Mouse (Mus musculus): ENCODE results near the gene Irs3. TPM values are rescaled to one million over a fixed set of nuclear protein-coding genes. Genes with fewer than 3 reads are reported as not detected.

The Irs3 gene
- total RNA-seq, 2 experiments from 2014 or later: 0.26 to 0.78 TPM

GRCm38 (mm10) chr5:137609292-137609691 lies 36.2 kb downstream of the Irs3 start:
- TF ChIP-seq CTCF (IDR thresholded peaks at IDR 0.05): no peak

GRCm38 (mm10) chr5:137608654-137609190 lies 36.8 kb downstream of the Irs3 start:
- no peak for TF ChIP-seq CTCF (IDR thresholded peaks at IDR 0.05)
- Histone ChIP-seq H3K4me3 (peak overlapping the region; percentile 72), H3K27ac (peak overlapping the region; percentile 88)
- intact Hi-C loops (cut with DNase I): no loop called here
- DNase-seq: no peak

More at GRCm38 (mm10) chr5:137609292-137609691, 36.2 kb downstream of the Irs3 start:
- peak overlapping the region; percentile 72 for H3K4me3 ChIP-seq
- no peak for DNase-seq
- intact Hi-C loops (cut with DNase I): no loop called here
- H3K27ac ChIP-seq: peak overlapping the region; percentile 88

- H3K4me3 ChIP-seq: peak overlapping the region; percentile 72
- intact Hi-C loops (cut with DNase I): no loop called here
- DNase-seq: no peak
- peak overlapping the region; percentile 88 for H3K27ac ChIP-seq
- no peak for TF ChIP-seq CTCF (IDR thresholded peaks at IDR 0.05)
Observed at GRCm38 (mm10) chr5:137607860-137608653, 37.5 kb downstream of the Irs3 start.

GRCm38 (mm10) chr5:137601365-137601729 lies 44.2 kb downstream of the Irs3 start:
- no peak for TF ChIP-seq CTCF (IDR thresholded peaks at IDR 0.05)
- peak overlapping the region; percentile 99 for H3K27ac ChIP-seq
- intact Hi-C loops (cut with DNase I): loop anchor here (1.0 to 5.0 kb wide), 3 partner anchors 27 to 99 kb away; partner anchors contain the start of genes Epo, Gnb2 and Pop7
- peak; percentile 69 for DNase-seq
- peak overlapping the region; percentile 82 for H3K4me3 ChIP-seq

- no peak for TF ChIP-seq CTCF (IDR thresholded peaks at IDR 0.05)
- intact Hi-C loops (cut with DNase I): loop anchor here (1.0 to 5.0 kb wide), 3 partner anchors 28 to 98 kb away; partner anchors contain the start of genes Epo, Gnb2 and Pop7
- peak; percentile 97 for DNase-seq
- Histone ChIP-seq H3K27ac (peak within 1 kb of the TSS; percentile 99), H3K4me3 (peak within 1 kb of the TSS; percentile 82)
Observed at GRCm38 (mm10) chr5:137600619-137601364, 44.7 kb downstream of the Irs3 start, which contains the start of gene Mospd3. TSS of gene Mospd3 (minus strand) at chr5:137601058.

- peak overlapping the region; percentile 99 for H3K27ac ChIP-seq
- peak overlapping the region; percentile 82 for H3K4me3 ChIP-seq
- intact Hi-C loops (cut with DNase I): loop anchor here (5.0 kb wide), 2 partner anchors 68 to 98 kb away; partner anchors contain the start of genes Epo, Gnb2 and Pop7
- no peak for TF ChIP-seq CTCF (IDR thresholded peaks at IDR 0.05)
- no peak for DNase-seq
Observed at GRCm38 (mm10) chr5:137600281-137600618, 45.3 kb downstream of the Irs3 start.

- intact Hi-C loops (cut with DNase I): no loop called here
- no peak for TF ChIP-seq CTCF (IDR thresholded peaks at IDR 0.05)
- Histone ChIP-seq H3K4me3 (peak overlapping the region; percentile 82), H3K27ac (peak overlapping the region; percentile 99)
- DNase-seq: no peak
Observed at GRCm38 (mm10) chr5:137599600-137599999, 45.9 kb downstream of the Irs3 start.

- no peak for TF ChIP-seq CTCF (IDR thresholded peaks at IDR 0.05)
- no peak for DNase-seq
- Histone ChIP-seq H3K4me3 (no peak overlapping the region), H3K27ac (no peak overlapping the region)
- intact Hi-C loops (cut with DNase I): no loop called here
Observed at GRCm38 (mm10) chr5:137598100-137598826, 47.3 kb downstream of the Irs3 start.

GRCm38 (mm10) chr5:137597625-137598024 lies 47.9 kb downstream of the Irs3 start:
- no peak overlapping the region for H3K27ac ChIP-seq
- no peak for TF ChIP-seq CTCF (IDR thresholded peaks at IDR 0.05)
- H3K4me3 ChIP-seq: no peak overlapping the region
- no peak for DNase-seq
- intact Hi-C loops (cut with DNase I): no loop called here

- Histone ChIP-seq H3K27ac (peak overlapping the region; percentile 46; the same call in 1 of the 2 replicates), H3K4me3 (peak overlapping the region; percentile 33)
- DNase-seq: no peak
- TF ChIP-seq CTCF (IDR thresholded peaks at IDR 0.05): no peak
- intact Hi-C loops (cut with DNase I): no loop called here
Observed at GRCm38 (mm10) chr5:137596601-137597261, 48.8 kb downstream of the Irs3 start.

GRCm38 (mm10) chr5:137595921-137596320 lies 49.6 kb downstream of the Irs3 start:
- intact Hi-C loops (cut with DNase I): no loop called here
- DNase-seq: no peak
- no peak for TF ChIP-seq CTCF (IDR thresholded peaks at IDR 0.05)
- Histone ChIP-seq H3K4me3 (no peak overlapping the region), H3K27ac (no peak overlapping the region)

Other genes starting within 250 kb of the Irs3 start
- gene Zan, start 168.7 kb downstream of the Irs3 start, total RNA-seq (2021): under 1 TPM in 1 of 2 experiments, not detected in 1; 0.03 TPM
- gene Pop7, start 143.2 kb downstream of the Irs3 start, total RNA-seq (2021): 10 to 100 TPM; 11.3 to 11.4 TPM
- 10 to 100 TPM; 20.9 to 24.7 TPM for gene Gigyf1, start 127.2 kb downstream of the Irs3 start, total RNA-seq (2021)
- gene Epo, start 112.5 kb downstream of the Irs3 start, total RNA-seq (2021): not detected
- 100 to 1,000 TPM; 118 to 148 TPM for gene Gnb2, start 112.2 kb downstream of the Irs3 start, total RNA-seq (2021)
- gene Actl6b, start 92.2 kb downstream of the Irs3 start, total RNA-seq (2021): not detected
- not detected for gene Tfr2, start 75.9 kb downstream of the Irs3 start, total RNA-seq (2021)
- gene Mospd3, start 44.7 kb downstream of the Irs3 start, total RNA-seq (2021): 10 to 100 TPM in 1 of 2 experiments, 1 to 10 TPM in 1; 9.8 to 12.2 TPM
- gene Pcolce, start 31.9 kb downstream of the Irs3 start, total RNA-seq (2021): 10 to 100 TPM; 30.9 to 76.1 TPM
- under 1 TPM; 0.15 to 0.28 TPM for gene Fbxo24, start 16.7 kb downstream of the Irs3 start, total RNA-seq (2021)
- 10 to 100 TPM; 15.6 to 17.1 TPM for gene Lrch4, start 16.6 kb downstream of the Irs3 start, total RNA-seq (2021)
- gene Gm20605, start 16.5 kb downstream of the Irs3 start, total RNA-seq (2021): 1 to 10 TPM; 2.9 to 3.3 TPM
- 1 to 10 TPM; 1.6 to 4.2 TPM for gene Sap25, start 4.4 kb downstream of the Irs3 start, total RNA-seq (2021)
- gene Agfg2, start 39.0 kb upstream of the Irs3 start, total RNA-seq (2021): 10 to 100 TPM in 1 of 2 experiments, 1 to 10 TPM in 1; 3.3 to 10.3 TPM
- under 1 TPM; 0.05 to 0.45 TPM for gene Nyap1, start 95.9 kb upstream of the Irs3 start, total RNA-seq (2021)
- gene Tsc22d4, start 100.0 kb upstream of the Irs3 start, total RNA-seq (2021): 10 to 100 TPM; 43.5 to 58.6 TPM
- 1 to 10 TPM; 5.4 to 6.9 TPM for gene Ppp1r35, start 133.1 kb upstream of the Irs3 start, total RNA-seq (2021)
- 10 to 100 TPM; 22.4 to 26.2 TPM for gene Mepce, start 141.9 kb upstream of the Irs3 start, total RNA-seq (2021)
- gene Zcwpw1, start 142.1 kb upstream of the Irs3 start, total RNA-seq (2021): under 1 TPM; 0.20 to 0.39 TPM
- under 1 TPM in 1 of 2 experiments, not detected in 1; 0.20 TPM for gene Pilra, start 190.6 kb upstream of the Irs3 start, total RNA-seq (2021)
- under 1 TPM in 1 of 2 experiments, not detected in 1; 0.42 TPM for gene Pilrb1, start 212.4 kb upstream of the Irs3 start, total RNA-seq (2021)
- under 1 TPM in 1 of 2 experiments, not detected in 1; 0.33 TPM for gene Pilrb2, start 226.1 kb upstream of the Irs3 start, total RNA-seq (2021)

All from gastrocnemius, adult 2 months (tissue).